8 mouse cellular contexts compared by ENCODE assay signal in the genomic region with DNA sequence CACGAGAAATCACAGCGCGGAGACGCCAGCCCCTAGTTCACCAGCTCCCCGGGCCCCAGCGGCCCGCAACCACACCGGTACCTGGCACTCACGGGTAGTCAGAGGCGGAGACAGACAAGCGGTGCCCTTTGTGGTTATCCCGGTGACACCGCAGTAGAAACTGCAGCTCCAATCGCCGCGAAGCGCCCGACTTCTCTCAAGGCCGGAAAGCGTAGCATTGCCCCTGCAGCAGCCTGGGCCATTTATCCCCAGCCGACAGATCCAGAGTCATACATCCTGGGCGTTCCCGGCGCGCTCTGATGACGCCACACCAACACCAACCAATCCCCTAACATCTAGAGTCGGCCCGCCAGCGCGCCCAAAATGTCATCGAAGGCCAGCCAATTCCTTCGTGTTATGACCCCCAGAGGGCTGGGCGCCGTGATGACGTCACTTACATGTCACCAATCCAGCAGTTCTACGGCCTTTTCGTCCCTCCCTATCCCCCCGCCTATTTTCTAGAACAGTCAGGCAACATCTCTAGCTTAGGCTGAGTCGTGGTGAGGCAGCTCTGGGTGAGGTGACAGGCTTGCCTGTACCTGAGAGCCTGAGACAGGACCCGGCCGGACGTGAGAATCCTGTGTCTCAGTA. TPM values are rescaled to one million over a fixed set of nuclear protein-coding genes. Genes with fewer than 3 reads are reported as not detected.
DNase-seq lines count a peak whose midpoint lies in the region; ATAC-seq lines count a peak whose summit lies in the region.

A gene (minus strand): TSS at position 365 of the 630 bp plus-strand sequence.

- H3K9me3 ChIP-seq in heart, embryonic 13.5 days: peaks cover 6% of the 10 kb centered on the region
- H3K9me3 ChIP-seq in liver, embryonic 12.5 days (replicated peaks): no peaks in the 10 kb centered on the region
- 0 out of 2 replicates have a peak, but pooled peaks cover 4% of the 10 kb centered on the region for H3K9me3 ChIP-seq in stomach, embryonic 15.5 days

- peaks cover 3% of the 10 kb centered on the region; the same call in 1 of the 2 replicates for H3K4me1 ChIP-seq in brown adipose tissue, adult 24 weeks (ENCODE audit: control insufficient read depth, insufficient read depth, insufficient read length, low read length)
- H3K4me1 ChIP-seq in heart, embryonic 13.5 days: peaks cover 15% of the 10 kb centered on the region
- H3K4me1 ChIP-seq in liver, embryonic 12.5 days: peaks cover 19% of the 10 kb centered on the region
- H3K4me1 ChIP-seq in stomach, embryonic 15.5 days: peaks cover 14% of the 10 kb centered on the region; the same call in 1 of the 2 replicates

- H3K9ac ChIP-seq in heart, embryonic 13.5 days: peak within 1 kb of the TSS; percentile 86
- peak within 1 kb of the TSS; percentile 85 for H3K9ac ChIP-seq in liver, embryonic 12.5 days
- H3K9ac ChIP-seq in stomach, embryonic 15.5 days: peak within 1 kb of the TSS; percentile 86

- under 1% methylated on average over 42 of the region's 42 CpGs for WGBS in heart, embryonic 13.5 days
- WGBS in liver, embryonic 12.5 days (ENCODE audit: insufficient replicate concordance): under 1% methylated on average over 42 of the region's 42 CpGs
- under 1% methylated on average over 42 of the region's 42 CpGs for WGBS in stomach, embryonic 15.5 days

- peak within 1 kb of the TSS; percentile 75 for H3K4me3 ChIP-seq in brown adipose tissue, adult 24 weeks (ENCODE audit: insufficient read depth, low read depth, low read length)
- H3K4me3 ChIP-seq in heart, embryonic 13.5 days: peak within 1 kb of the TSS; percentile 72
- H3K4me3 ChIP-seq in liver, embryonic 12.5 days: peak within 1 kb of the TSS; percentile 89
- H3K4me3 ChIP-seq in stomach, embryonic 15.5 days (replicated peaks): peak within 1 kb of the TSS; percentile 99

- ATAC-seq in heart, embryonic 13.5 days (ENCODE audit: extremely low read depth, insufficient number of reproducible peaks, low FRiP score, low TSS enrichment): peak; percentile 93
- ATAC-seq in liver, embryonic 12.5 days: peak; percentile 96
- peak; percentile 96 for ATAC-seq in stomach, embryonic 15.5 days (ENCODE audit: insufficient read depth, low FRiP score, low read depth)

- no peaks in the 10 kb centered on the region for H3K27me3 ChIP-seq in heart, embryonic 13.5 days (replicated peaks)
- H3K27me3 ChIP-seq in liver, embryonic 12.5 days (replicated peaks): no peaks in the 10 kb centered on the region
- H3K27me3 ChIP-seq in stomach, embryonic 15.5 days (replicated peaks): no peaks in the 10 kb centered on the region

- peak; percentile 100 for DNase-seq in CD4-positive, CD25-positive, alpha-beta regulatory T cell, adult 2 months (ENCODE audit: low read depth, low spot score)
- DNase-seq in fat pad, adult 2 months (ENCODE audit: extremely low read depth, low read depth, low spot score): peak; percentile 93
- peak; percentile 100 for DNase-seq in kidney, postnatal 10 days
- peak; percentile 100 for DNase-seq in natural killer cell, adult 2 months (ENCODE audit: low spot score in 2 of 2)

- H3K4me2 ChIP-seq in heart, embryonic 13.5 days: peak within 1 kb of the TSS; percentile 94
- peak within 1 kb of the TSS; percentile 93 for H3K4me2 ChIP-seq in liver, embryonic 12.5 days
- peak within 1 kb of the TSS; percentile 86 for H3K4me2 ChIP-seq in stomach, embryonic 15.5 days

- peaks cover 34% of the 10 kb centered on the region for H3K36me3 ChIP-seq in heart, embryonic 13.5 days
- H3K36me3 ChIP-seq in liver, embryonic 12.5 days: peaks cover 34% of the 10 kb centered on the region
- peaks cover 12% of the 10 kb centered on the region for H3K36me3 ChIP-seq in stomach, embryonic 15.5 days

- peak within 1 kb of the TSS; percentile 99 for H3K27ac ChIP-seq in brown adipose tissue, adult 24 weeks (replicated peaks; ENCODE audit: low read depth, low read length)
- peak within 1 kb of the TSS; percentile 84 for H3K27ac ChIP-seq in heart, embryonic 13.5 days (replicated peaks)
- H3K27ac ChIP-seq in liver, embryonic 12.5 days: peak within 1 kb of the TSS; percentile 86
- peak within 1 kb of the TSS; percentile 87 for H3K27ac ChIP-seq in stomach, embryonic 15.5 days

RNA-seq across cellular contexts. Expression of the gene that starts here (rescaled TPM):
- 12.4 and 13.1 TPM in 2 replicates for polyA plus RNA-seq in brown adipose tissue, adult 24 weeks (2012; ENCODE audit: insufficient read depth, insufficient read length, missing spikeins)
- 8.2 and 10.1 TPM in 2 replicates for polyA plus RNA-seq in heart, embryonic 13.5 days (2015; fragmentation: Nextera tagmentation; extraction: Ambion mirVana)
- polyA plus RNA-seq in liver, embryonic 12.5 days (2016; fragmentation: Nextera tagmentation; extraction: Ambion mirVana): 3.4 and 3.7 TPM in 2 replicates
- polyA plus RNA-seq in stomach, embryonic 15.5 days (2015; fragmentation: Nextera tagmentation; extraction: Ambion mirVana): 7.0 and 8.5 TPM in 2 replicates

Comparison
In these comparisons a context has a peak if more than half of its experiments do, and no peak if none do; other contexts are left out.
1. Peak in every context shown above with its lines: DNase-seq, ATAC-seq, H3K4me3 ChIP-seq and H3K27ac ChIP-seq.